Mouse (Mus musculus): ENCODE results near the gene Hist1h2bk. TPM values are rescaled to one million over a fixed set of nuclear protein-coding genes. Genes with fewer than 3 reads are reported as not detected.

Hist1h2bk gene
- total RNA-seq, 1 experiment from 2014 or later = 121 TPM

GRCm38 (mm10) chr13:22014411-22014845 lies 21.2 kb upstream of the Hist1h2bk start:
- no peak for DNase-seq

DNA sequence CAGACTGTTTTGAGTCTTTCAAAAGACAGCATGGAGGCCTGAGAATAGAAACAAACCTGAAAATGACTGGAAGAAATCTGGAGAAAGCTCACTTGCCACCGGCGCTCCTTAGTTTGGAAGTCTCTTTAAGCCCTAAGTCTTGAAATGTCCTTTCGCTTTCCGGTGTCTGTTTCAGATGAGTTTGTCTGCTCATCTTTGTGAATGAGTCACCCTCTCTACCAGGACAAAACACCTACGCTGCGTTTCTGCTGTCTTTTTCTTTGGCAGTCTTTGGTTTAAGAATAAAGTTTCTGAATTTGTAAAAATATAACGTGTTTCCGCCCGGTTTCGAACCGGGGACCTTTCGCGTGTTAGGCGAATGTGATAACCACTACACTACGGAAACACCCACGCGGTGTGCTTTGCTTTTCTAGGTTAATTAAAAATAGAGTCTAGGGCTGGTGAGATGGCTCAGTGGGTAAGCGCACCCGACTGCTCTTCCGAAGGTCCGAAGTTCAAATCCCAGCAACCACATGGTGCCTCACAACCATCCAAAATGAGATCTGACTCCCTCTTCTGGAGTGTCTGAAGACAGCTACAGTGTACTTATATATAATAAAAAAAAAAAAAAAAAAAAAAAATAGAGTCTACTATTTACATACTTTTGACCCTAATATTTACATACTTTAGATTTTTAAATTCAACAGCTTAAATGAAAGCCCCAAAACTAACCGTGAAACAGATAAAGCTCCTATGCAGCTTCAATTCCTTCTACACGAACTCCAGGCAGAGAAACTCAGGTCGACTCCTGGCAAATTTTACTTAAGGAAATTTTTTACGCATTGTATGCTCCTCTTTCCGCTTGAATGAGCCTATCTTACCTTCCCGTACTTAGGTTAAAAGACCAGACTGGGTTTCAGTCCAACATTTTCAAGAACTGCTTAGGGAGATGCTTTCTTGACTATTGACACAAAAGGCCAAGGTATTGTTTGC lies 19.9 kb upstream of the Hist1h2bk start:
- DNase-seq = peak; percentile 67

DNA sequence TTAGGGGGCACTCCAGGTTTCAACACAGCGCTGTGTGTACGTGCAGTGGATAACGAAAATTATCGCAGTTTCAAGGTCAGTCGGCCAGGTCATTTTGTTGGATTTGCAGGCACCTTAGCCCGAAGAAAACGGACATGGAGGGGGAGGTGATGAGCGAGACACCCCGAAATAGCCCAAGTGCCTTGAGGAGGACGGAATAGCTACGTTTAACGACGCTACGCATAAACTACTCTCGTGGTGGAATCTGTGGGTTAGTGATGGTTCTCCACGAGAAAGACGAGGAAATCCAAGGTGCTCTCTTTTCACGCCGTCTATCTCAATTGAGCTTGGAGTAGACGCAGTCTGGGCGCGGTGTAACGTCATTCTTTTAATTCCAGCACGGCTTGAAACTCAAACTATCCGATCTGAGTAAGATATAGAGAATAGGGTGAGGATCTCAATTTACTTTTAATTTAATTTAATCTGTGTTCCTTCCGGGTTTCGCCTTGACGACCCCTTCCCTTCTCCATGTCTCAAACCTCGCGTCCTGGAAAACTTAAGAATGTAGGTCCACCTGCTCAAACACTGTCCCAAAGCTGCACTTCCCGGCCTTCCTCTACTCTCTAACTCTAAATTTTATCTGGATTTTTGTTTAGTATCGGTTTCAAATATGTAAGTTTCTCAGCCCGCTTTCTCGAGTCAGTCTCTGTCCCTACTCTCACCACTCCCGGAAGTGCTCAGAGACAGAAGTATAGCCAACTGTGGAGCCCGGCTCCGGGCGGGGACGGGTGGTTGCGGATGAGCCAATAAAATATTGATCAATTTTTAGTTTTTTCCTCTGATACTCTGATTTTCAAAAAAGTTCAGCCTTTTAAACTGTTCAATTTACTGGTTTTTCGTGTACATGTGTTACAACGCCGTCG lies 15.5 kb upstream of the Hist1h2bk start:
- no peak for DNase-seq

GRCm38 (mm10) chr13:22020901-22021339 lies 14.8 kb upstream of the Hist1h2bk start:
- DNase-seq = peak; percentile 56

- no peak for DNase-seq
Observed at GRCm38 (mm10) chr13:22021581-22021980, 14.1 kb upstream of the Hist1h2bk start.

DNA sequence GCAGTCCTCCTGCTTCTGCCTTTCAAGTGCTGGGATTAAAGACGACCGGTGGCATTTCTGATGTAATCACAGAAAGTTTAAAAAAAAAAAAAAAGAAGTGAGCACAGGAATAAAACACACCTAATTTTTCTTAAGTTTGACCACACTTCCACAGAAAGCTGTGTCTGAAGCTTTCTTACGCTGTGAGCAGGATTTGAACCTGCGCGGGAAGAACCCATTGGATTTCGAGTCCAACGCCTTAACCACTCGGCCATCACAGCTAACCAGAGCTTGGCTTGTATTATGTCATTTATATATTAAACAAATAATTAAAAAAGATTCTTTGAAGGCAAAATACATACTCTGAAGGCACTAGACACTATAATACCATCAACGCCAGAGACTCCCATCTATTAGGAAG lies 13.4 kb upstream of the Hist1h2bk start:
- DNase-seq = peak; percentile 75

DNA sequence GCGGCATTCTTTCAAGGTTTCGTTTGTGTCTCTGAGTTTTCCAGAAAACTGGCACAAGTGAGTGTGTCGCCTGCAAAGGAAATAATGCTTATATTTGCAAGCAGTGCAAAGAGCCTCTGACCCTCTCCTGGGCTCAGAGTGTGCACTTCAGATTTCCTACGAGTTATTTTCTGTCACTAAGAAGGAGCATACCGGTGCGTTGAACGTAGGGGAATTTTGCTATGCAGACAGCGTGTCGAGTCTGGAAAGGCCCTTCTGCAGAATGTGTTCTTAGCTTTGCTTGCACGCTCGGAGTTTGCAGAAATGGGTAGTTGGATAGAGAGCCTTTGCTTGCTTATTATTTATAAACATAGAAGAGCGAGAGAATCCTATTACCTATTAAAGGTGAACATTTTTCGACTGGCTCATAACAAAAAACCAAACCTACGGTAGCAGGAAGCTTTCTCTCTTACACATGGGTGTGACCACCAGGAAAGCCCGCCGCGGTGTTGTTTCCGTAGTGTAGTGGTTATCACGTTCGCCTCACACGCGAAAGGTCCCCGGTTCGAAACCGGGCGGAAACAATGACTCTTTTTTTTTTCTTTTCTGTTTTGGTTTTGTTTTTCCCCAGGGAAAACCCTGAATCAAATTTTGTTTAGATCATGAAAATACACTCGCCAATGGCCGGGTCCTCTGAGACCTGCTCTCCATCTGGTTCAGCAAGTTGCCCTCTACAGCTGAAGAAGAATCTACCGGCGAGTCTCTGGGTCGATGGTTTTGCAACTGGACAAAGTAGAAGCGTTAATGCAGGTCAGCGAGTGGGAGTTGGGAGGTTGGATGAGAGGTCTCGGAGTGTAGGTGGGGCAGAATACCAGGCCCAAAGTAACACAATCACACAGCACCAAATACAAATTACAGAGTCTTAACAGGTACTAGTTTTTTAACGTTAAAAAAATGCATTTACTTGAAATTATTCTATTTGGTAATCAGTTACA lies 9.3 kb upstream of the Hist1h2bk start:
- DNase-seq = peak; percentile 85

DNA sequence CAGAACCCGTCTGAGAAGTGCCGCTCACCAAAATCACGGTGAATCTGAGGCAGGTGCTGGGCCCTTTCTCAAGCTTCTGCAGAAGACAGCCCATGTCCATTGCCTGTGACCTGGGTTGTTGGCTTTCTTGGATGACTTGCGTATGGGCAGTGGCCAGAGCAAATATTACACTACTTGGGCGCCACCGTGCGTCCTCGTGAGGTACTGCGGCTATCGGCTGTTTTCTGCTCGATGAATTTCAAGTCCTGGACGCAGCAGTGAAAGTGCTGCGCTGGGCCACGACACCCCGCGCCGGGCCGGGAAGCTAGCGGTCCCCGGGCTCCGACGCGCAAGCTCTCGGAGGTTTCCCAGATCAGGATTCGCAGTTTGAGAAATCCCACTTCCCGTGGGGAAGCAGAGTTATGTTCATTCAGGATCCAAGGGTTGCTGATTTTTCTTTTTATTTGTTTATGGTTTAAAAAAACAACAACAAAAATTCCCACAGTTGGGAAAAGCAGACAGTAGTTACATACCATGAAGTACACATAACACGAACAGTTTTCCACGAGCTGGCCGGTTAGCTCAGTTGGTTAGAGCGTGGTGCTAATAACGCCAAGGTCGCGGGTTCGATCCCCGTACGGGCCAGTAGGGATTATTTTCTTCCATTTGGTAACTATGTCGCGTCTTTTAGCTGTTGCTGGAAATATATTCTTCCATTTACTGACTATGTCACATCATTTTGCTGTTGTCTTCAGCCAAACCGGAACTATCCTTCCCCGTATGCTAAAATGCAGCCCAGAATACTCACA lies 6.8 kb upstream of the Hist1h2bk start:
- peak; percentile 92 for DNase-seq

GRCm38 (mm10) chr13:22029928-22030327 lies 5.7 kb upstream of the Hist1h2bk start:
- DNase-seq = no peak

DNA sequence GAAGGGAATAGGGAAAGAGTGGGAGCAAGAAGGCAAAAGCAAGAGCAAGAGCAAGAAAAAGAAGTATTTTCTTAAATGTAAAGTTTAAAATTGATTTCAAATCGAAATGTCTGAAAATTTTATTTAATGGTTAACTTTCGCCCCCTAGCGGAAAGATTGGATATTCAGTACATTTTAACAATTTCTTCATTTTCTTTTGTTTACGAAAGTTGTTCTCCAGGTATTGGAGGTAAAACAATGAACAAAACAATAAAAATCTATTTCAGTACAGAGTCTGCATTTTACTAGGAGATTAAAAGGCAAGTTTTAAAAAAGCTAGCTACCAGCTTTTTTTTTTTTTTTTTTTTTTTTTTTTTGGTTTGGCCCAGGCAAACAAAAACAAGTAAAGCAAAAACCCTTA lies 5.2 kb upstream of the Hist1h2bk start:
- no peak for DNase-seq

DNA sequence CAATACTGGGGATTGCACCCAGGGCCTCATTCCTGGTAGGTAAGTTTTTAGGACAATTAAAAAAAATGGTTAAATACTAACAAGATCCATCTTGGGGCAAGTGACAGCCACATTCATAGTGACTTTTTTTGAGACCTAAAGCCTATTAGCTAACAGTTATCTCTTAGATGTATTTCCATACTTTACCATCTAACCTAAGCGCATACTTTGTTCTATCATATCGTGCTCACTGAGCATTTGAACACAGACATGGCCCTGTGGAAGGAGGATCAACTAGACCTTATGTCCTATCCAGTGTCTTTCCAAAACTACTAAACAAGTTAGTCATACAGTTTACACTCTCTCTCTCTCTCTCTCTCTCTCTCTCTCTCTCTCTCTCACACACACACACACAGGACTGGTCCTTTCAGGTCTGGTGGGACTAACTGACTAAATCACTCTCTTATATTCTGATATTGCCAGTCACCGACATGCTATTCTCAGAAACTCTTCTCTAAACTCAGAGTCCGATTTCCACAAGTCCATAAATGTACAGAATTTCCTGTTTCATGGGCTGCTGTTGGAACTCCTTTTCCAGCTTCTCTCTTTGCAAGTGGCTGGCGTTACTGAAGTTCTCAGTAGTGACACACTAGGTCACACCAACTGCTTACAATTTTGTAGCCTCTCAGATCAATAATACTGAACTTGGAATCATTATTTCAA lies 1.8 kb upstream of the Hist1h2bk start:
- no peak for DNase-seq

DNA sequence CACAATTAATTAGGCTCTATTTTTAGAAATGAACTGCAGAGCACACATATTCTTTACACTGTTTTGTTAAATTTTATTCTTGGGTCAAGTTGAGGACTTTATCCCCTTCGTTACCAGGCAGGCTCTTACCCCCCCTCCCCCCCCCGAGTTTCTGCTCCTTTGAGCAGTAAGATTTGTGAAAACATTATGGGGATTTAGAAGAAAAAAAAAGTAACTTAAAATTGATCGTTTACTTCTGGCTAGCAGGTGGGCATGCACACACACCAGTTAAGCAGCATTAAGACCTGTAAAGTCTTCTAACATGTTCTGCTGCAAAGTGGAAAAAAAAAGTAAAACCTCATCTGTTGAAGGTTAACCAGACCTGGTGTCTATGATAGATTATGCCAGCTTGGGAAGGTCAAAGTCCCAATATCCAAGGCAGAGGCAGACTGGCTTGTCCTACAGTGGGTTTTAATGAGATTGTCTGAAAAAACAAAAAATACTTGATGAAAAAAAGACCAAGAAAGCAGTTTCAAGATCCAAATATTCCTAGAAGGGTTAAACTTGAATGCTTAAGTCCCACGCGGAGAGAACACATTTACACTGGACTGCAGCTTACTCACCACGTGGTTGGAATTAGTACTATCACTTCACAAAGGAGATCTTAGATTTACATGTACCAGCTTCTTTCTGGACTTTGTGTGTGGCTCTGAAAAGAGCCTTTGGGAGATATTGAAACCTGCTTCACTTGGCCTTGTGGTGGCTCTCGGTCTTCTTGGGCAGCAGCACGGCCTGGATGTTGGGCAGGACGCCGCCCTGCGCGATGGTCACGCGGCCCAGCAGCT lies 1.0 kb upstream of the Hist1h2bk start:
- DNase-seq = no peak

- no peak for DNase-seq
Observed at GRCm38 (mm10) chr13:22036149-22036956, 683 bp downstream of the Hist1h2bk start.

- DNase-seq = no peak
Observed at GRCm38 (mm10) chr13:22036986-22037385, 1.3 kb downstream of the Hist1h2bk start.

- no peak for DNase-seq
Observed at GRCm38 (mm10) chr13:22037415-22037814, 1.7 kb downstream of the Hist1h2bk start.

DNA sequence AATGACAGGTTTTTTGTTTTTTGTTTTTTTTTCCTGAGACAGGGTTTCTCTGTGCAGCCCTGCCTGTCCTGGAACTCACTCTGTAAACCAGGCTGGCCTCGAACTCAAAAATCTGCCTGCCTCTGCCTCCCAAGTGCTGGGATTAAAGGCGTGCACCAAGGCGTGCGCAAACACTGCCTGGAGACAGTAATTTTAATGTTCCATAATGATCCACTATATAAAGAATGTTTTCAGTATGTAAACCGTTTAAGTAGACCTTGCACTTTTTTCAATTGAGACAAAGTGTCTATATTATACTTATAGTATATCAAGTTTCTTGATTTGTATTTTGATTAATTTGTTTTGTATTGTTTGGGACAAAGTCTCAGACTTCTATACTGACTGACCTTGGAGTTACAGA lies 3.7 kb downstream of the Hist1h2bk start:
- DNase-seq = no peak

DNA sequence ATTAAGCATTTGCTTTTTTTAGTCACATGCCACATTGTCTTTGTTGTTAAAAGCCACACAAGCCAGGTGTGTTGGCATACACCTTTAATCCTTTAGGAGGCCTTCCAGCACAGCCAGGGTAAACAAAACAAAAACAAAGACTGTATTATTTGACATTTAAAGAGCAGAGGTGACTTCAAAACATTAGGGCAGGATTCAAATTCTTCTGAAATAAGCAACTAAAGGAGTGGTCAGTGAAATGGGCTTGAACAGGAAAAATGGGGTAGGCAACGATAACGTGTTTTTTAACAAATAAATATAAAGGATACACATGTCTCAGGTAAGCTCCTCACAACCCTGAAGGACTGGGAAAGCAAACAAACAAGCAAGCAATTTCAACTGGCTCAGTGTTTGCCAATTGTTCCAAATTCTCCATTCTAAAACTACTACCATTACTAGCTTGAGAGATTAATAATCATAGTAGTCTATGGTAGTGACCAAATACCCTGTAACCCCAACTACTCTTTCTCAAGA lies 4.3 kb downstream of the Hist1h2bk start:
- no peak for DNase-seq
